Mouse (Mus musculus) ES-E14 (cell line): Measurements from ENCODE around the gene Slc9a1. TPM values are rescaled to one million over a fixed set of nuclear protein-coding genes. Genes with fewer than 3 reads are reported as not detected.

Source experiments
- DNase-seq: peaks from one replicate; pipeline ENCODE4 v3.0.0-alpha.2; 2013; ENCODE audit warnings: low read depth, low spot score
- H3K27ac ChIP-seq: 2 replicates; pipeline ENCODE4 v1.5.1; 2012; ENCODE audit warnings: low read depth, mild to moderate bottlenecking, low read length, moderate library complexity, mixed read lengths; ENCODE audit not compliant: poor library complexity, insufficient read depth, severe bottlenecking
- H3K36me3 ChIP-seq: 2 replicates; pipeline ENCODE4 v1.6.1; 2012; ENCODE audit warnings: mild to moderate bottlenecking, low read length, moderate library complexity, mixed read lengths; ENCODE audit not compliant: control insufficient read depth, poor library complexity, insufficient read depth, severe bottlenecking
- H3K4me1 ChIP-seq, 2 experiments: fragments of 150-350 bp in 1 of 2; sonication (generic) in 1 of 2; 2 replicates each; pipeline ENCODE4 v1.6.1; 2012; ENCODE audit warnings: low read length in 2 of 2, mild to moderate bottlenecking in 1 of 2, mixed read lengths in 1 of 2; ENCODE audit not compliant: control insufficient read depth in 2 of 2, insufficient read depth in 2 of 2, poor library complexity in 1 of 2
- H3K4me3 ChIP-seq, 2 experiments: fragments of 150-350 bp in 1 of 2; sonication (generic) in 1 of 2; 2 replicates each; pipeline ENCODE4 v1.5.1; 2012; ENCODE audit warnings: low read length in 2 of 2, low read depth in 1 of 2, mild to moderate bottlenecking in 1 of 2, mixed read lengths in 1 of 2; ENCODE audit not compliant: insufficient read depth in 1 of 2, poor library complexity in 1 of 2, severe bottlenecking in 1 of 2
- H3K9ac ChIP-seq: 2 replicates; pipeline ENCODE4 v1.6.1; 2012; ENCODE audit warnings: low read depth, mild to moderate bottlenecking, low read length, mixed read lengths; ENCODE audit not compliant: poor library complexity, insufficient read depth, severe bottlenecking
- H3K9me3 ChIP-seq: fragments of 150-350 bp; sonication (generic); 2 replicates; pipeline ENCODE4 v1.6.1; 2012; ENCODE audit warnings: low read depth, mild to moderate bottlenecking, low read length; ENCODE audit not compliant: control insufficient read depth, insufficient read depth
- CHD2 ChIP-seq: IDR thresholded peaks from 2 replicates; pipeline ENCODE4 v1.6.1; 2014; ENCODE audit warnings: mild to moderate bottlenecking, low read depth, low read length, inconsistent platforms
- HCFC1 ChIP-seq: IDR thresholded peaks from 2 replicates; pipeline ENCODE4 v1.6.1; 2012; ENCODE audit warnings: low read length, inconsistent platforms, borderline replicate concordance; ENCODE audit not compliant: insufficient read depth
- MAFK ChIP-seq: IDR thresholded peaks from 2 replicates; pipeline ENCODE4 v1.6.1; 2014; ENCODE audit warnings: mild to moderate bottlenecking, low read depth, low read length, inconsistent platforms; ENCODE audit not compliant: insufficient read depth
- ZC3H11A ChIP-seq: IDR thresholded peaks from 2 replicates; pipeline ENCODE4 v1.6.1; 2012; ENCODE audit warnings: low read depth, mild to moderate bottlenecking, inconsistent platforms, low read length, borderline replicate concordance
- ZNF384 ChIP-seq: IDR thresholded peaks from 2 replicates; pipeline ENCODE4 v1.6.1; 2012; ENCODE audit warnings: low read depth, low read length, inconsistent platforms
- in situ Hi-C, 2 experiments: fragments of 600-800 bp; cut with MboI; formaldehyde crosslinking; loops; one replicate each; pipeline ENCODE4 v1.15.1; 2025; ENCODE audit warnings: low sequenced_read_pairs in 2 of 2, inconsistent platforms in 1 of 2; ENCODE audit not compliant: unreplicated experiment in 2 of 2
- total RNA-seq: library from RNA; depleted of rRNA; stranded (reverse); fragments of 300-350 nt; gene quantifications from 2 replicates; pipeline ENCODE4 v1.2.3, GENCODE M21; 2012

The Slc9a1 gene
- total RNA-seq, 1 experiment = 24.9 TPM

DNA sequence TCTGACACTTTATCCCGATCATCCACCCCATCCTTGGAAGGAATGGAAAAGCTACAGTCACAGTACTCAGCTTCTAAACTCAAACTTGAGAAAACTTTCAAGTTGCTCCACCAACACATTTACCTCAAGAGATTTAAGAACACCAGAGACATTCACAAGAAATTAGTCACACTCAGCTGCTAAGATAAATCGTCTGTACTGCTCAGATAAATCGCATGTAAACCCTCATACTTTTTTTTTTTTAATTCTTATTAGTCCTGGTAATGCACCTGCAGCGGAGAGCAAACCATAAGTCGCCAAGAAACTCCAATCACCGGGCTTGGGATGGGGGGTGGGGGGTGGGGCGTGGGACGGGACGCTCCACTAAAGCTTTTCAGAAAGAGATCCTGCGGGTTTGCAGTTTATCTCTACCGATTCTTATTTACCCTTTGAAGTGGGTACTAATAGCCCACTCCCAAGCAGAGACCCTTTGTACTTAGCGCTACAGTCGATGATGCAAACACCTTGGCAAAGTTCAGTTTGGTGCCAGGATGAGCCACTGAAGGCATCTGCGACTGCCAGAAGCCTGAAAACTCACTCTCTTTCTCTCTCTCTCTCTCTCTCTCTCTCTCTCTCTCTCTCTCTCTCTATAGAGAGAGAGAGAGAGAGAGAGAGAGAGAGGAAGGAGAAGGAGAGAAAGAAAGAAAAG, 31.5 kb upstream of the Slc9a1 start:
- 0 out of 4 replicates have a peak, but pooled peaks cover 2 to 4% of the 10 kb centered on the region in 2 experiments for H3K4me1 ChIP-seq
- H3K9me3 ChIP-seq = no peaks in the 10 kb centered on the region
- in situ Hi-C loops = no loop called here
- no peak overlapping the region for H3K27ac ChIP-seq
- DNase-seq = no peak
- no peak for TF ChIP-seq MAFK
- TF ChIP-seq HCFC1 = no peak
- TF ChIP-seq CHD2 = no peak
- TF ChIP-seq ZC3H11A = no peak
- TF ChIP-seq ZNF384 = no peak
- no peak overlapping the region for H3K9ac ChIP-seq
- H3K4me3 ChIP-seq = peak overlapping the region in 1 of 2 experiments; percentile 68; a peak in 2 of 4 replicates
- H3K36me3 ChIP-seq = no peaks in the 10 kb centered on the region

DNA sequence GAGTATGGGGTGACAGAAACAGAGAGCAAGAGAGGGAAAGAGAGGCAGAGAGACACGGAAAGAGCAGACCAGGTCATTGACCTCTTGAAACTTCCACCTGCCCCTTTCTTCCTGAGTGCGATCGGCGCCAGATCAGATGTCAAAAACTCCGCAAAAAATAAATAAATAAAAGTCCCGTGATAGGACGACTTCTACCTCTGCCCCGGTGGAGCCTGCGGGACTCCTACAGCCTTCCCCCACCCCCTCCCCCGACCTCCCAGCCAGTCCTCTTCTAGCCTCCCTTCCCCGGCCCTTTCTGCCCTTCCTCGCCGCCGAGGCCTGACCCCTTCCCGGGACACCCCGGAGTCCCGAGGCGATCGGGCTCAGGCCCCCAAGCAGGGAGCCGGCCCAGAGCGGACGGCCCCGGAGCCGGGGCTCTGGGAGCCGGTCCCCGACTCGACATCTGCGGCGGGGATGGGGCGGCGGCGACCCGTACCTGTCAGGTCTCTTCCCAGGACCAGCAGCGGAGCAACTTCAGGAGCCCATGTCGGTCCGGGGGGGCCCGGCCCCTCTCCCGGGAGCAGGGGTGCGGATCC, 30.9 kb upstream of the Slc9a1 start:
- no peak for DNase-seq
- Histone ChIP-seq H3K4me3 (peak overlapping the region; percentile 68 to 88), H3K9me3 (no peaks in the 10 kb centered on the region), H3K4me1 (peaks cover 2 to 3% of the 10 kb centered on the region in 2 experiments; a peak in 1 of 4 replicates), H3K9ac (peak overlapping the region; percentile 73), H3K36me3 (no peaks in the 10 kb centered on the region), H3K27ac (no peak overlapping the region)
- in situ Hi-C loops = no loop called here
- TF ChIP-seq HCFC1 = no peak
- no peak for TF ChIP-seq MAFK
- no peak for TF ChIP-seq ZNF384
- TF ChIP-seq ZC3H11A = no peak
- TF ChIP-seq CHD2 = no peak

DNA sequence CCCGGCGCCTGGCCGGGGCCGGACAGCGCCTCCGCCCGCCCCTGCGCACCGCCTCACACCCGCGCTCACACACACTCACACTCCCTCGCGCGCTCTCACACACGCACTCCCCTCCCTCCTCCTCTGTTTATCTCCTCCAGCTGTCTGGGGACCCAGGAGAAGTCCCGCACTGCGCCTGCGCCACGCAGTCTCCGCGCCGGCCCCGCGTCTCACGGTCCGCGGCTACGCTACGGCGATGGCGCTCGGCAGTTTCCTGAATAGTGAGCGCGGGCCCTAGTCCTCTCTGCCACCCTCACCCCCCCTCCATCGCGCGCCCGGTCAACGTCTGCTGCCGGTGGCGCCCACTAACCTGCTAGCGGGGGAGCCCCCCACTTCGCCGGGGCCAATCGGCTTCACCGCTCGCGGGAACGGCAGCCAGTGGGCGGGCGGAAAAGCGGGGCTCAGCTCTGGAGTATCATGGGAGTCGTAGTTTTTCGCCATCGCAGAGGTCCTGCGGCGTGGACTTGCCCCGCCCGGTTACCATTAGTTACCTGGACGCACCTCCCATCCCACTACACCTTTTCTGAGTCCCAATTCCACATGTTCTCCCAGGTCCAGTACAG, 30.3 kb upstream of the Slc9a1 start:
- no peak for TF ChIP-seq ZNF384
- peak; percentile 91 for TF ChIP-seq HCFC1
- no peak for TF ChIP-seq MAFK
- in situ Hi-C loops = no loop called here
- Histone ChIP-seq H3K4me3 (peak overlapping the region; percentile 68 to 88), H3K9me3 (no peaks in the 10 kb centered on the region), H3K9ac (peak overlapping the region; percentile 73), H3K4me1 (peaks cover 3 to 5% of the 10 kb centered on the region in 2 experiments; a peak in 1 of 4 replicates), H3K27ac (no peak overlapping the region), H3K36me3 (no peaks in the 10 kb centered on the region)
- DNase-seq = peak; percentile 78

- in situ Hi-C loops = no loop called here
- H3K9me3 ChIP-seq = no peaks in the 10 kb centered on the region
- H3K9ac ChIP-seq = no peak overlapping the region
- no peaks in the 10 kb centered on the region for H3K36me3 ChIP-seq
- no peak overlapping the region for H3K4me3 ChIP-seq
- DNase-seq = no peak
- H3K4me1 ChIP-seq = peaks cover 3 to 5% of the 10 kb centered on the region in 2 experiments; a peak in 1 of 4 replicates
- no peak for TF ChIP-seq MAFK
- no peak for TF ChIP-seq CHD2
- no peak for TF ChIP-seq HCFC1
- TF ChIP-seq ZC3H11A = no peak
- no peak for TF ChIP-seq ZNF384
- no peak overlapping the region for H3K27ac ChIP-seq
Observed at GRCm38 (mm10) chr4:133340217-133340616, 29.3 kb upstream of the Slc9a1 start.
